Mouse (Mus musculus): ENCODE measurements around the gene Zyg11a. TPM values are rescaled to one million over a fixed set of nuclear protein-coding genes. Genes with fewer than 3 reads are reported as not detected.
"Not testable (repeated sequence)": the region's sequence is repeated elsewhere in the genome, so short reads cannot be mapped to it uniquely, and the experiment has no call there.

Gene Zyg11a
- polyA plus RNA-seq, 1 experiment from 2014 or later = not detected

DNA sequence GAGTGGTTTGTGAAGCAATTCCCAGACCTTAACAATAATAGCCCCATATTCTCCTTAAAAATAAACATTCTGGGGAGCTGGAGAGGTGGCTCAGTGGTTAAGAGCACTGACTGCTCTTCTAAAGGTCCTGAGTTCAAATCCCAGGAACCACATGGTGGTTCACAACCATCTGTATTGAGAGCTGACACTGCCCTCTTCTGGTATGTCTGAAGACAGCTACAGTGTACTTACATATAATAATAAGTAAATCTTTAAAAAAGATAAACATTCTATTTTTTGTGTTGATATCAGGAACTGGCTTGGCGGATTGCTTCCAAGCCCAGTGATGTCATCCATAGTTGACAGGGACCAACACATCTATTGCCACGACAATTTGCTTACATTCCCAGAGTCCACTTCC, 74.7 kb downstream of the Zyg11a start:
- not testable (repeated sequence) for H3K9ac ChIP-seq; H3K36me3 ChIP-seq; H3K27ac ChIP-seq; H3K27me3 ChIP-seq; H3K4me1 ChIP-seq (replicated peaks); H3K4me3 ChIP-seq; ATAC-seq (ENCODE audit: low FRiP score); H3K4me2 ChIP-seq; H3K9me3 ChIP-seq
- 90% methylated on average over 2 of the region's 2 CpGs for WGBS

- no peak for ATAC-seq (ENCODE audit: low FRiP score)
- no peaks in the 10 kb centered on the region for H3K36me3 ChIP-seq
- 88% methylated on average over 5 of the region's 5 CpGs for WGBS
Measured at GRCm38 (mm10) chr4:108136938-108137337, 80.9 kb downstream of the Zyg11a start.

More at GRCm38 (mm10) chr4:108136938-108137337, 80.9 kb downstream of the Zyg11a start:
- no peak overlapping the region for H3K9ac ChIP-seq
- no peaks in the 10 kb centered on the region for H3K27me3 ChIP-seq
- no peak overlapping the region for H3K4me3 ChIP-seq
- no peaks in the 10 kb centered on the region for H3K4me1 ChIP-seq (replicated peaks)
- no peak overlapping the region for H3K27ac ChIP-seq
- H3K9me3 ChIP-seq = no peaks in the 10 kb centered on the region
- no peak overlapping the region for H3K4me2 ChIP-seq

Other genes starting within 250 kb of the Zyg11a start
- gene Slc1a7, start 249.7 kb downstream of the Zyg11a start, polyA plus RNA-seq (2015; fragmentation: Nextera tagmentation; extraction: Ambion mirVana) = not detected in 2 replicates
- gene Podn, start 121.6 kb downstream of the Zyg11a start, polyA plus RNA-seq (2015; fragmentation: Nextera tagmentation; extraction: Ambion mirVana) = 0.13 and 0.18 TPM in 2 replicates
- 214 and 228 TPM in 2 replicates for gene Scp2, start 73.0 kb downstream of the Zyg11a start, polyA plus RNA-seq (2015; fragmentation: Nextera tagmentation; extraction: Ambion mirVana)
- gene Echdc2, start 52.6 kb downstream of the Zyg11a start, polyA plus RNA-seq (2015; fragmentation: Nextera tagmentation; extraction: Ambion mirVana) = 8.5 and 9.9 TPM in 2 replicates
- 27.1 and 27.7 TPM in 2 replicates for gene Zyg11b, start 83.0 kb upstream of the Zyg11a start, polyA plus RNA-seq (2015; fragmentation: Nextera tagmentation; extraction: Ambion mirVana)
- 49.9 and 50.0 TPM in 2 replicates for gene Coa7, start 110.1 kb upstream of the Zyg11a start, polyA plus RNA-seq (2015; fragmentation: Nextera tagmentation; extraction: Ambion mirVana)
- 4.9 and 5.3 TPM in 2 replicates for gene Shisal2a, start 165.3 kb upstream of the Zyg11a start, polyA plus RNA-seq (2015; fragmentation: Nextera tagmentation; extraction: Ambion mirVana)
- 34.1 and 35.8 TPM in 2 replicates for gene Gpx7, start 188.9 kb upstream of the Zyg11a start, polyA plus RNA-seq (2015; fragmentation: Nextera tagmentation; extraction: Ambion mirVana)
- 67.6 and 81.8 TPM in 2 replicates for gene Tut4, start 241.4 kb upstream of the Zyg11a start, polyA plus RNA-seq (2015; fragmentation: Nextera tagmentation; extraction: Ambion mirVana)